Mouse (Mus musculus): ENCODE results near the gene Gm3685. TPM values are rescaled to one million over a fixed set of nuclear protein-coding genes. Genes with fewer than 3 reads are reported as not detected.
"Not testable (repeated sequence)": the region's sequence is repeated elsewhere in the genome, so short reads cannot be mapped to it uniquely, and the experiment has no call there.

Gene Gm3685
- polyA plus RNA-seq (2016; fragmentation: Nextera tagmentation; extraction: Ambion mirVana): not detected in 2 replicates

GRCm38 (mm10) chr14:7044870-7045269, at the start of gene Gm3685:
Gene Gm3685 (minus strand): TSS chr14:7044970.
- not testable (repeated sequence) for DNase-seq (ENCODE audit: low spot score); H3K27me3 ChIP-seq (ENCODE audit: low read depth, poor library complexity, severe bottlenecking); H3K4me3 ChIP-seq; H3K4me1 ChIP-seq; H3K27ac ChIP-seq (replicated peaks); H3K36me3 ChIP-seq; H3K9me3 ChIP-seq (replicated peaks)
- WGBS: no CpG with 5 or more reads among the region's 2 CpGs

- not testable (repeated sequence) for H3K36me3 ChIP-seq; H3K27me3 ChIP-seq (ENCODE audit: low read depth, poor library complexity, severe bottlenecking); H3K4me1 ChIP-seq; H3K9me3 ChIP-seq (replicated peaks)
- Histone ChIP-seq H3K27ac (replicated peaks) (peak within 1 kb of the TSS; percentile 84), H3K4me3 (peak within 1 kb of the TSS; percentile 60)
- DNase-seq (ENCODE audit: low spot score): peak; percentile 42
- 2% methylated on average over 53 of the region's 70 CpGs for WGBS
These were observed 17.7 kb downstream of the Gm3685 start, which contains the start of gene Gm10406 for GRCm38 (mm10) chr14:7026781-7027749. Gene Gm10406 (minus strand): TSS chr14:7027449.

GRCm38 (mm10) chr14:7026274-7026673, 18.5 kb downstream of the Gm3685 start:
- H3K36me3 ChIP-seq; H3K27me3 ChIP-seq (ENCODE audit: low read depth, poor library complexity, severe bottlenecking); H3K4me1 ChIP-seq; H3K4me3 ChIP-seq; H3K27ac ChIP-seq (replicated peaks); H3K9me3 ChIP-seq (replicated peaks); DNase-seq (ENCODE audit: low spot score): not testable (repeated sequence)
- WGBS: 8% methylated on average over 9 of the region's 9 CpGs

Other genes with a start within 250 kb of the Gm3685 start
- gene Gm3642, start 204.7 kb downstream of the Gm3685 start, polyA plus RNA-seq (2016; fragmentation: Nextera tagmentation; extraction: Ambion mirVana): not detected in 2 replicates
- 1.1 and 1.9 TPM in 2 replicates for gene Gm3667, start 155.0 kb downstream of the Gm3685 start, polyA plus RNA-seq (2016; fragmentation: Nextera tagmentation; extraction: Ambion mirVana)
- gene Gm6356, start 71.2 kb downstream of the Gm3685 start, polyA plus RNA-seq (2016; fragmentation: Nextera tagmentation; extraction: Ambion mirVana): not detected in 2 replicates
- 0.98 and 1.4 TPM in 2 replicates for gene Gm10406, start 17.5 kb downstream of the Gm3685 start, polyA plus RNA-seq (2016; fragmentation: Nextera tagmentation; extraction: Ambion mirVana)
- 1.4 and 2.4 TPM in 2 replicates for gene Gm3696, start 55.7 kb upstream of the Gm3685 start, polyA plus RNA-seq (2016; fragmentation: Nextera tagmentation; extraction: Ambion mirVana)
- gene Gm6676, start 80.4 kb upstream of the Gm3685 start, polyA plus RNA-seq (2016; fragmentation: Nextera tagmentation; extraction: Ambion mirVana): not detected in 2 replicates
- gene Gm3512, start 129.6 kb upstream of the Gm3685 start, polyA plus RNA-seq (2016; fragmentation: Nextera tagmentation; extraction: Ambion mirVana): 4.0 and 4.1 TPM in 2 replicates
- not detected in 2 replicates for gene Gm16434, start 149.6 kb upstream of the Gm3685 start, polyA plus RNA-seq (2016; fragmentation: Nextera tagmentation; extraction: Ambion mirVana)
- not detected in 2 replicates for gene Gm3727, start 219.7 kb upstream of the Gm3685 start, polyA plus RNA-seq (2016; fragmentation: Nextera tagmentation; extraction: Ambion mirVana)